Mouse (Mus musculus): ENCODE measurements around the gene Arpc5l. TPM values are rescaled to one million over a fixed set of nuclear protein-coding genes. Genes with fewer than 3 reads are reported as not detected.

Arpc5l gene
- polyA plus RNA-seq, 1 experiment = 8.6 TPM

GRCm38 (mm10) chr2:38992452-38992851 lies 12.7 kb upstream of the Arpc5l start:
- no peak overlapping the region for H3K4me3 ChIP-seq (replicated peaks)
- TF ChIP-seq GATA1 (IDR thresholded peaks at IDR 0.05; ENCODE audit: low read length) (no peak), TAL1 (IDR thresholded peaks at IDR 0.05; ENCODE audit: low read length) (no peak)
- H3K9me3 ChIP-seq (ENCODE audit: control insufficient read depth, low read length) = no peaks in the 10 kb centered on the region
- peaks cover 52% of the 10 kb centered on the region for H3K4me1 ChIP-seq (ENCODE audit: control insufficient read depth)
- no peaks in the 10 kb centered on the region for H3K27me3 ChIP-seq (ENCODE audit: control insufficient read depth)
- H3K36me3 ChIP-seq (ENCODE audit: control insufficient read depth) = no peaks in the 10 kb centered on the region

GRCm38 (mm10) chr2:38997386-38998374 lies 7.5 kb upstream of the Arpc5l start, which contains the start of gene Wdr38:
TSS of gene Wdr38 (plus strand) at chr2:38997476.
- Histone ChIP-seq H3K4me1 (ENCODE audit: control insufficient read depth) (peaks cover 45% of the 10 kb centered on the region), H3K27me3 (ENCODE audit: control insufficient read depth) (no peaks in the 10 kb centered on the region), H3K36me3 (ENCODE audit: control insufficient read depth) (peaks cover 37% of the 10 kb centered on the region), H3K9me3 (ENCODE audit: control insufficient read depth, low read length) (no peaks in the 10 kb centered on the region), H3K4me3 (replicated peaks) (peak within 1 kb of the TSS; percentile 63)
- TF ChIP-seq TAL1 (IDR thresholded peaks at IDR 0.05; ENCODE audit: low read length) (no peak), GATA1 (IDR thresholded peaks at IDR 0.05; ENCODE audit: low read length) (no peak)

GRCm38 (mm10) chr2:38999381-38999780 lies 5.8 kb upstream of the Arpc5l start:
- Histone ChIP-seq H3K27me3 (ENCODE audit: control insufficient read depth) (no peaks in the 10 kb centered on the region), H3K4me1 (ENCODE audit: control insufficient read depth) (peaks cover 62% of the 10 kb centered on the region)

GRCm38 (mm10) chr2:38999910-39000586 lies 5.1 kb upstream of the Arpc5l start:
- Histone ChIP-seq H3K36me3 (ENCODE audit: control insufficient read depth) (peaks cover 54% of the 10 kb centered on the region), H3K4me1 (ENCODE audit: control insufficient read depth) (peaks cover 66% of the 10 kb centered on the region), H3K27me3 (ENCODE audit: control insufficient read depth) (no peaks in the 10 kb centered on the region), H3K9me3 (ENCODE audit: control insufficient read depth, low read length) (no peaks in the 10 kb centered on the region), H3K4me3 (replicated peaks) (no peak overlapping the region)
- TF ChIP-seq TAL1 (IDR thresholded peaks at IDR 0.05; ENCODE audit: low read length) = no peak
- no peak for TF ChIP-seq GATA1 (IDR thresholded peaks at IDR 0.05; ENCODE audit: low read length)

More at GRCm38 (mm10) chr2:38999381-38999780, 5.8 kb upstream of the Arpc5l start:
- TF ChIP-seq GATA1 (IDR thresholded peaks at IDR 0.05; ENCODE audit: low read length) = no peak
- no peak for TF ChIP-seq TAL1 (IDR thresholded peaks at IDR 0.05; ENCODE audit: low read length)
- Histone ChIP-seq H3K4me3 (replicated peaks) (no peak overlapping the region), H3K36me3 (ENCODE audit: control insufficient read depth) (peaks cover 53% of the 10 kb centered on the region), H3K9me3 (ENCODE audit: control insufficient read depth, low read length) (no peaks in the 10 kb centered on the region)

GRCm38 (mm10) chr2:39000587-39000919 lies 4.6 kb upstream of the Arpc5l start:
- H3K36me3 ChIP-seq (ENCODE audit: control insufficient read depth) = peaks cover 54% of the 10 kb centered on the region
- H3K4me3 ChIP-seq (replicated peaks) = no peak overlapping the region
- H3K4me1 ChIP-seq (ENCODE audit: control insufficient read depth) = peaks cover 68% of the 10 kb centered on the region
- TF ChIP-seq GATA1 (IDR thresholded peaks at IDR 0.05; ENCODE audit: low read length) (no peak), TAL1 (IDR thresholded peaks at IDR 0.05; ENCODE audit: low read length) (no peak)
- H3K27me3 ChIP-seq (ENCODE audit: control insufficient read depth) = no peaks in the 10 kb centered on the region
- H3K9me3 ChIP-seq (ENCODE audit: control insufficient read depth, low read length) = no peaks in the 10 kb centered on the region

- Histone ChIP-seq H3K4me1 (ENCODE audit: control insufficient read depth) (peaks cover 79% of the 10 kb centered on the region), H3K36me3 (ENCODE audit: control insufficient read depth) (peaks cover 54% of the 10 kb centered on the region)
Measured at GRCm38 (mm10) chr2:39001866-39002265, 3.3 kb upstream of the Arpc5l start.

GRCm38 (mm10) chr2:39003106-39003505 lies 2.0 kb upstream of the Arpc5l start:
- H3K4me3 ChIP-seq (replicated peaks) = peak overlapping the region; percentile 93
- no peaks in the 10 kb centered on the region for H3K27me3 ChIP-seq (ENCODE audit: control insufficient read depth)
- TF ChIP-seq TAL1 (IDR thresholded peaks at IDR 0.05; ENCODE audit: low read length) (no peak), GATA1 (IDR thresholded peaks at IDR 0.05; ENCODE audit: low read length) (no peak)
- H3K36me3 ChIP-seq (ENCODE audit: control insufficient read depth) = peaks cover 54% of the 10 kb centered on the region
- no peaks in the 10 kb centered on the region for H3K9me3 ChIP-seq (ENCODE audit: control insufficient read depth, low read length)
- peaks cover 75% of the 10 kb centered on the region for H3K4me1 ChIP-seq (ENCODE audit: control insufficient read depth)

More at GRCm38 (mm10) chr2:39001866-39002265, 3.3 kb upstream of the Arpc5l start:
- no peaks in the 10 kb centered on the region for H3K27me3 ChIP-seq (ENCODE audit: control insufficient read depth)
- H3K4me3 ChIP-seq (replicated peaks) = no peak overlapping the region
- TF ChIP-seq GATA1 (IDR thresholded peaks at IDR 0.05; ENCODE audit: low read length) (no peak), TAL1 (IDR thresholded peaks at IDR 0.05; ENCODE audit: low read length) (no peak)
- no peaks in the 10 kb centered on the region for H3K9me3 ChIP-seq (ENCODE audit: control insufficient read depth, low read length)

- Histone ChIP-seq H3K4me1 (ENCODE audit: control insufficient read depth) (peaks cover 73% of the 10 kb centered on the region), H3K36me3 (ENCODE audit: control insufficient read depth) (peaks cover 54% of the 10 kb centered on the region), H3K4me3 (replicated peaks) (peak overlapping the region; percentile 93), H3K9me3 (ENCODE audit: control insufficient read depth, low read length) (no peaks in the 10 kb centered on the region), H3K27me3 (ENCODE audit: control insufficient read depth) (no peaks in the 10 kb centered on the region)
- TF ChIP-seq TAL1 (IDR thresholded peaks at IDR 0.05; ENCODE audit: low read length) (no peak), GATA1 (IDR thresholded peaks at IDR 0.05; ENCODE audit: low read length) (no peak)
Measured at GRCm38 (mm10) chr2:39003512-39003911, 1.6 kb upstream of the Arpc5l start.

- no peaks in the 10 kb centered on the region for H3K27me3 ChIP-seq (ENCODE audit: control insufficient read depth)
- peak overlapping the region; percentile 93 for H3K4me3 ChIP-seq (replicated peaks)
- no peaks in the 10 kb centered on the region for H3K9me3 ChIP-seq (ENCODE audit: control insufficient read depth, low read length)
- H3K36me3 ChIP-seq (ENCODE audit: control insufficient read depth) = peaks cover 51% of the 10 kb centered on the region
- H3K4me1 ChIP-seq (ENCODE audit: control insufficient read depth) = peaks cover 76% of the 10 kb centered on the region
- no peak for TF ChIP-seq TAL1 (IDR thresholded peaks at IDR 0.05; ENCODE audit: low read length)
- no peak for TF ChIP-seq GATA1 (IDR thresholded peaks at IDR 0.05; ENCODE audit: low read length)
Measured at GRCm38 (mm10) chr2:39004372-39004771, 776 bp upstream of the Arpc5l start.
